Mouse (Mus musculus): ENCODE measurements around the gene Scgb2b15. TPM values are rescaled to one million over a fixed set of nuclear protein-coding genes. Genes with fewer than 3 reads are reported as not detected.
"Not testable (repeated sequence)": the region's sequence is repeated elsewhere in the genome, so short reads cannot be mapped to it uniquely, and the experiment has no call there.

Gene Scgb2b15
- not detected for total RNA-seq (2021)
- long read RNA-seq, experiment 1, result 0 reads
- long read RNA-seq, experiment 2, result 0 reads

GRCm38 (mm10) chr7:32829562-32829961 lies at the start of gene Scgb2b15:
Gene Scgb2b15 (minus strand): TSS chr7:32829662.
- not testable (repeated sequence) for DNase-seq (ENCODE audit: low spot score in 2 of 2)

GRCm38 (mm10) chr7:32836254-32836653 lies 6.8 kb upstream of the Scgb2b15 start, which contains the start of gene Scgb1b15:
Gene Scgb1b15 (plus strand): TSS chr7:32836554.
- DNase-seq (ENCODE audit: low spot score in 2 of 2), result not testable (repeated sequence)

Other genes with a start within 250 kb of the Scgb2b15 start
- not detected for gene Scgb1b15, start 6.9 kb upstream of the Scgb2b15 start, total RNA-seq (2021)
- not detected for gene Scgb2b17, start 226.9 kb upstream of the Scgb2b15 start, total RNA-seq (2021)
- gene Scgb1b17, start 233.8 kb upstream of the Scgb2b15 start, total RNA-seq (2021), result not detected